Mouse (Mus musculus) CH12.LX (cell line): Measurements from ENCODE around the gene Klhl8. TPM values are rescaled to one million over a fixed set of nuclear protein-coding genes. Genes with fewer than 3 reads are reported as not detected.
A peak's percentile ranks its signal among the peaks of the same experiment; 100 is the strongest.

Experiments
- DNase-seq: peaks from one replicate; pipeline ENCODE4 v3.0.0-alpha.2; 2013; ENCODE audit errors: extremely low read depth
- H3K27ac ChIP-seq: 2 replicates; pipeline ENCODE4 v1.5.1; 2012; ENCODE audit warnings: low read depth, mild to moderate bottlenecking, control low read depth, moderate library complexity; ENCODE audit not compliant: insufficient read depth
- H3K27me3 ChIP-seq: replicated peaks from 2 replicates; pipeline ENCODE3; 2012; ENCODE audit warnings: inconsistent platforms
- H3K36me3 ChIP-seq, 2 experiments: replicated peaks in 1 of 2; 2 replicates each; pipeline versions ENCODE3 to v1.6.1; 2012; ENCODE audit warnings: inconsistent platforms in 1 of 2, low read length in 1 of 2, mild to moderate bottlenecking in 1 of 2, mixed read lengths in 1 of 2, moderate library complexity in 1 of 2; ENCODE audit not compliant: control insufficient read depth in 1 of 2, insufficient read depth in 1 of 2
- H3K4me1 ChIP-seq, 2 experiments: 2 replicates each; pipeline ENCODE4 v1.6.1; 2012; ENCODE audit warnings: inconsistent platforms in 1 of 2, moderate library complexity in 1 of 2; ENCODE audit not compliant: insufficient read depth in 2 of 2, control insufficient read depth in 1 of 2
- H3K4me2 ChIP-seq: 2 replicates; pipeline ENCODE4 v1.6.1; 2012; ENCODE audit warnings: low read depth, mild to moderate bottlenecking, control low read depth; ENCODE audit not compliant: poor library complexity, insufficient read depth, severe bottlenecking
- H3K4me3 ChIP-seq, 3 experiments: fragments of 150-350 bp in 1 of 3; sonication (generic) in 1 of 3; replicated peaks in 1 of 3; 2 replicates each; pipeline versions ENCODE3 to v1.5.1; 2011 to 2012; ENCODE audit warnings: low read depth in 2 of 3, low read length in 2 of 3, mild to moderate bottlenecking in 2 of 3, moderate library complexity in 2 of 3, control low read depth in 1 of 3, improper control_type of control experiment in 1 of 3, inconsistent platforms in 1 of 3, mixed read lengths in 1 of 3; ENCODE audit not compliant: poor library complexity in 1 of 3
- H3K79me2 ChIP-seq: replicated peaks from 2 replicates; pipeline ENCODE4 v1.6.1; 2012; ENCODE audit warnings: mild to moderate bottlenecking, moderate library complexity; ENCODE audit not compliant: control insufficient read depth, poor library complexity, insufficient read depth, severe bottlenecking; ENCODE audit errors: extremely low read depth
- H3K9ac ChIP-seq: 2 replicates; pipeline ENCODE4 v1.6.1; 2012; ENCODE audit warnings: low read depth, mild to moderate bottlenecking, control low read depth, moderate library complexity; ENCODE audit not compliant: insufficient read depth
- H3K9me3 ChIP-seq: replicated peaks from 2 replicates; pipeline ENCODE3; 2012; ENCODE audit warnings: low read length, inconsistent platforms, mixed read lengths
- BHLHE40 ChIP-seq: IDR thresholded peaks from 2 replicates; pipeline ENCODE4 v1.6.1; 2011; ENCODE audit warnings: mild to moderate bottlenecking, low read depth, low read length, improper control_type of control experiment
- CTCF ChIP-seq, 2 experiments: IDR thresholded peaks in 1 of 2; conservative IDR thresholded peaks in 1 of 2; 2 replicates each; pipeline ENCODE4 v1.5.1; 2011 to 2012; ENCODE audit warnings: low read depth in 2 of 2, low read length in 2 of 2, improper control_type of control experiment in 1 of 2, inconsistent platforms in 1 of 2, mild to moderate bottlenecking in 1 of 2, moderate library complexity in 1 of 2
- E2F4 ChIP-seq: IDR thresholded peaks from 2 replicates; pipeline ENCODE4 v1.6.1; 2011; ENCODE audit warnings: low read depth, low read length, improper control_type of control experiment; ENCODE audit not compliant: insufficient replicate concordance
- ELF1 ChIP-seq: IDR thresholded peaks from 2 replicates; pipeline ENCODE4 v1.6.1; 2014; ENCODE audit warnings: low read depth, mild to moderate bottlenecking, inconsistent platforms, low read length, improper control_type of control experiment
- ETS1 ChIP-seq: conservative IDR thresholded peaks from 2 replicates; pipeline ENCODE4 v1.6.1; 2012; ENCODE audit warnings: low read depth, mild to moderate bottlenecking, inconsistent platforms, low read length, improper control_type of control experiment, moderate library complexity
- GABPA ChIP-seq: IDR thresholded peaks from 2 replicates; pipeline ENCODE4 v1.6.1; 2012; ENCODE audit warnings: low read depth, low read length, improper control_type of control experiment, inconsistent platforms; ENCODE audit not compliant: insufficient replicate concordance
- IRF4 ChIP-seq: IDR thresholded peaks from 2 replicates; pipeline ENCODE4 v1.6.1; 2014; ENCODE audit warnings: low read depth, mild to moderate bottlenecking, inconsistent platforms, low read length, improper control_type of control experiment
- MEF2A ChIP-seq: IDR thresholded peaks from 2 replicates; pipeline ENCODE4 v1.6.1; 2014; ENCODE audit warnings: low read depth, mild to moderate bottlenecking, inconsistent platforms, low read length, improper control_type of control experiment, borderline replicate concordance
- NELFE ChIP-seq: IDR thresholded peaks from 2 replicates; pipeline ENCODE4 v1.6.1; 2011; ENCODE audit warnings: low read depth, low read length, improper control_type of control experiment
- PAX5 ChIP-seq: IDR thresholded peaks from 2 replicates; pipeline ENCODE4 v1.6.1; 2012; ENCODE audit warnings: low read length, inconsistent platforms, mixed read lengths
- POLR2A ChIP-seq: IDR thresholded peaks from 2 replicates; pipeline ENCODE4 v1.6.1; 2011; ENCODE audit warnings: low read depth, mild to moderate bottlenecking, improper control_type of control experiment, low read length
- POLR2AphosphoS2 ChIP-seq: IDR thresholded peaks from 2 replicates; pipeline ENCODE4 v1.6.1; 2011; ENCODE audit warnings: low read depth, low read length, improper control_type of control experiment
- SIN3A ChIP-seq: IDR thresholded peaks from 2 replicates; pipeline ENCODE4 v1.6.1; 2012; ENCODE audit warnings: low read length, improper control_type of control experiment, inconsistent platforms
- TCF12 ChIP-seq: IDR thresholded peaks from 2 replicates; pipeline ENCODE4 v1.6.1; 2014; ENCODE audit warnings: low read depth, mild to moderate bottlenecking, inconsistent platforms, low read length, improper control_type of control experiment
- USF2 ChIP-seq: conservative IDR thresholded peaks from 2 replicates; pipeline ENCODE4 v1.6.1; 2011; ENCODE audit warnings: low read depth, low read length, improper control_type of control experiment
- ZKSCAN1 ChIP-seq: IDR thresholded peaks from 2 replicates; pipeline ENCODE4 v1.6.1; 2012; ENCODE audit warnings: low read depth, inconsistent platforms, low read length, improper control_type of control experiment, borderline replicate concordance
- ZMIZ1 ChIP-seq: IDR thresholded peaks from 2 replicates; pipeline ENCODE4 v1.6.1; 2012; ENCODE audit warnings: low read depth, mild to moderate bottlenecking, inconsistent platforms, low read length, improper control_type of control experiment
- ZNF384 ChIP-seq: IDR thresholded peaks from 2 replicates; pipeline ENCODE4 v1.6.1; 2012; ENCODE audit warnings: low read depth, low read length, improper control_type of control experiment, inconsistent platforms
- dilution Hi-C: fragments of 300-500 bp; cut with MboI; formaldehyde crosslinking; loops from 2 replicates; pipeline ENCODE4 v1.14.3; 2020; ENCODE audit warnings: low sequenced_read_pairs; ENCODE audit not compliant: extremely low pct_unique_long_range_greater_than_20kb, extremely low pct_ligation_motif_present
- in situ Hi-C: fragments of 300-500 bp; cut with MboI; formaldehyde crosslinking; loops from 3 replicates; pipeline ENCODE4 v1.14.3; 2019; ENCODE audit warnings: low sequenced_read_pairs, low pct_ligation_motif_present, low pct_unique_long_range_greater_than_20kb, mixed read lengths
- polyA plus RNA-seq: library from polyadenylated mRNA; unstranded; fragments of >175 nt; gene quantifications from 2 replicates; pipeline ENCODE4 v1.2.1, GENCODE M21; 2012; ENCODE audit warnings: low read depth; ENCODE audit not compliant: insufficient read length
- total RNA-seq, 2 experiments: library from RNA; depleted of rRNA; stranded (reverse); fragments of 300-350 nt in 1 of 2; fragments of >200 nt in 1 of 2; gene quantifications; 2 replicates each; pipeline ENCODE4 v1.2.3; 2012 to 2014

Klhl8 gene
- total and polyA plus RNA-seq, 3 experiments = 3.4 to 15.6 (median 5.4) TPM

- dilution Hi-C loops (no loop called here), in situ Hi-C loops (loop anchor here (5.0 kb wide), 1 partner anchor 67 kb away; no protein-coding TSS in a partner anchor)
- H3K27ac ChIP-seq = peak overlapping the region; percentile 33
- no peak for TF ChIP-seq GABPA
- peak; percentile 25; the same call in 1 of the 2 replicates for TF ChIP-seq POLR2A
- peak; percentile 15; the same call in 1 of the 2 replicates for TF ChIP-seq POLR2AphosphoS2
- H3K36me3 ChIP-seq = peaks cover 37 to 53% of the 10 kb centered on the region in 2 experiments
- DNase-seq = no peak
- H3K4me2 ChIP-seq = no peak overlapping the region
- H3K4me3 ChIP-seq = no peak overlapping the region
- no peaks in the 10 kb centered on the region for H3K79me2 ChIP-seq
- H3K9ac ChIP-seq = no peak overlapping the region
- no peaks in the 10 kb centered on the region for H3K27me3 ChIP-seq
- peaks cover 30 to 64% of the 10 kb centered on the region in 2 experiments for H3K4me1 ChIP-seq
- H3K9me3 ChIP-seq = no peaks in the 10 kb centered on the region
Measured at GRCm38 (mm10) chr5:103855483-103856211, 55.4 kb downstream of the Klhl8 start.

DNA sequence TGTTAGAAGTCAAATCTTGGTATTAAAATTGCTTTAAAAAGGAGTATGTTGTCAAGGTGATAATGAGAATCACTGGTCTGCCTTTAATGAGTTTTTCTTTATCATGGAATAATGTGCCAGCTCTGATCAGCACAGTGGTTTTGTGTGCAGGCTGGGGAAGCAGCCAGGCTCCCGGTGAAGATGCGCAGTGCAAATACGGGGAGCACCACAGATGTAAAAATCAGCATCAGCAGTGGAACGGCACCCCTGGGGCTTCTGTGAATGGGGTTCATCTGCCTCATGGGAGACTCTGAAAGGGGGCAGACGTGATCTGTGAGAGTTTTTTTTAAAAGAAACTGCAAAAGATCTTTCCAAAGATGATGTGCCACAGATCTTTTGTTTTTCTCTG is 56.3 kb downstream of the Klhl8 start:
- no peak for TF ChIP-seq ELF1
- no peak for TF ChIP-seq TCF12
- TF ChIP-seq CTCF (conservative IDR thresholded peaks at IDR 0.05 in 1 of 2, IDR thresholded peaks at IDR 0.05 in 1 of 2; ENCODE audit: low read depth in 2 of 2, low read length in 2 of 2) = no peak
- TF ChIP-seq BHLHE40 = no peak
- no peak for TF ChIP-seq ETS1
- TF ChIP-seq IRF4 = no peak
- TF ChIP-seq ZMIZ1 = no peak
- no peak for TF ChIP-seq PAX5
- no peak for TF ChIP-seq NELFE
- no peak for TF ChIP-seq ZKSCAN1
- no peak for TF ChIP-seq MEF2A
- TF ChIP-seq USF2 = no peak
- no peak for TF ChIP-seq SIN3A
- no peak for TF ChIP-seq ZNF384
- TF ChIP-seq E2F4 = no peak
- no peak for DNase-seq
- H3K9ac ChIP-seq = no peak overlapping the region
- no peaks in the 10 kb centered on the region for H3K79me2 ChIP-seq
- in situ Hi-C loops = loop anchor here (5.0 kb wide), 1 partner anchor 68 kb away; no protein-coding TSS in a partner anchor
- peaks cover 40 to 51% of the 10 kb centered on the region in 2 experiments for H3K36me3 ChIP-seq
- dilution Hi-C loops = no loop called here
- peaks cover 30 to 66% of the 10 kb centered on the region in 2 experiments for H3K4me1 ChIP-seq
- no peaks in the 10 kb centered on the region for H3K9me3 ChIP-seq
- H3K27ac ChIP-seq = peak overlapping the region; percentile 55; the same call in 1 of the 2 replicates
- H3K4me3 ChIP-seq = peak overlapping the region in 1 of 3 experiments; percentile 35
- no peak overlapping the region for H3K4me2 ChIP-seq
- H3K27me3 ChIP-seq = no peaks in the 10 kb centered on the region
